Mouse (Mus musculus) liver, embryonic 15.5 days (tissue): ENCODE data around the gene Amotl1. TPM values are rescaled to one million over a fixed set of nuclear protein-coding genes. Genes with fewer than 3 reads are reported as not detected.

Experiments
- ATAC-seq: fragments of 200-750 bp; cut with Nextera tagmentation; 2 replicates; pipeline ENCODE4 v1.8.0; 2017; ENCODE audit warnings: moderate number of reproducible peaks, mild to moderate bottlenecking, moderate library complexity; ENCODE audit not compliant: insufficient read depth
- H3K27ac ChIP-seq: fragments of 300-500 bp; sonication (generic); replicated peaks from 2 replicates; pipeline ENCODE4 v1.5.1; 2015; ENCODE audit warnings: mild to moderate bottlenecking, inconsistent platforms
- H3K27me3 ChIP-seq: fragments of 300-500 bp; sonication (generic); 2 replicates; pipeline ENCODE4 v1.6.1; 2015; ENCODE audit warnings: mild to moderate bottlenecking, inconsistent platforms
- H3K36me3 ChIP-seq: fragments of 300-500 bp; sonication (generic); replicated peaks from 2 replicates; pipeline ENCODE4 v1.6.1; 2015; ENCODE audit warnings: moderate library complexity, mild to moderate bottlenecking, inconsistent platforms
- H3K4me1 ChIP-seq: fragments of 300-500 bp; sonication (generic); replicated peaks from 2 replicates; pipeline ENCODE4 v1.6.1; 2015; ENCODE audit warnings: inconsistent platforms
- H3K4me2 ChIP-seq: fragments of 300-500 bp; sonication (generic); 2 replicates; pipeline ENCODE4 v1.6.1; 2015; ENCODE audit warnings: moderate library complexity, mild to moderate bottlenecking, inconsistent platforms
- H3K4me3 ChIP-seq: fragments of 300-500 bp; sonication (generic); replicated peaks from 2 replicates; pipeline ENCODE4 v1.5.1; 2015; ENCODE audit warnings: mild to moderate bottlenecking, inconsistent platforms
- H3K9ac ChIP-seq: fragments of 300-500 bp; sonication (generic); 2 replicates; pipeline ENCODE4 v1.6.1; 2015; ENCODE audit warnings: moderate library complexity, mild to moderate bottlenecking, inconsistent platforms
- H3K9me3 ChIP-seq: fragments of 300-500 bp; sonication (generic); replicated peaks from 2 replicates; pipeline ENCODE4 v1.6.1; 2016; ENCODE audit warnings: inconsistent platforms
- WGBS: fragments of 180-500 bp; shearing (Covaris S2); methylation state at CpG from one replicate; pipeline ENCODE4 v1.1.7; 2015; ENCODE audit warnings: mixed read lengths; ENCODE audit not compliant: insufficient replicate concordance; 5-methylcytosine and 5-hydroxymethylcytosine counted together
- polyA plus RNA-seq: library from polyadenylated mRNA; unstranded; fragments of >200 nt; fragmentation: Nextera tagmentation; extraction: Ambion mirVana; gene quantifications from 2 replicates; pipeline ENCODE4 v1.2.1, GENCODE M21; 2015

Gene Amotl1
- polyA plus RNA-seq, 1 experiment from 2014 or later, result 1.8 TPM

- no peaks in the 10 kb centered on the region for H3K27me3 ChIP-seq
- H3K4me1 ChIP-seq, result no peaks in the 10 kb centered on the region
- no peaks in the 10 kb centered on the region for H3K36me3 ChIP-seq
- no peak for ATAC-seq
- no peaks in the 10 kb centered on the region for H3K9me3 ChIP-seq
- H3K27ac ChIP-seq, result no peak overlapping the region
- no peak overlapping the region for H3K4me2 ChIP-seq
- H3K4me3 ChIP-seq, result no peak overlapping the region
- H3K9ac ChIP-seq, result no peak overlapping the region
- 52% methylated on average over 4 of the region's 4 CpGs for WGBS
These were observed 41.4 kb downstream of the Amotl1 start for GRCm38 (mm10) chr9:14603475-14603874.

- Histone ChIP-seq H3K4me2 (no peak overlapping the region), H3K27me3 (no peaks in the 10 kb centered on the region), H3K27ac (no peak overlapping the region), H3K9ac (no peak overlapping the region), H3K36me3 (no peaks in the 10 kb centered on the region), H3K9me3 (no peaks in the 10 kb centered on the region), H3K4me1 (no peaks in the 10 kb centered on the region), H3K4me3 (no peak overlapping the region)
- WGBS, result 67% methylated on average over 5 of the region's 5 CpGs
- no peak for ATAC-seq
These were observed 45.1 kb downstream of the Amotl1 start for GRCm38 (mm10) chr9:14599799-14600198.

GRCm38 (mm10) chr9:14598157-14598556 is 46.7 kb downstream of the Amotl1 start:
- no peak overlapping the region for H3K9ac ChIP-seq
- no peaks in the 10 kb centered on the region for H3K36me3 ChIP-seq
- no peak overlapping the region for H3K27ac ChIP-seq
- no peaks in the 10 kb centered on the region for H3K9me3 ChIP-seq
- no peak overlapping the region for H3K4me2 ChIP-seq
- no peaks in the 10 kb centered on the region for H3K27me3 ChIP-seq
- H3K4me1 ChIP-seq, result no peaks in the 10 kb centered on the region
- no peak overlapping the region for H3K4me3 ChIP-seq
- 65% methylated on average over 2 of the region's 2 CpGs for WGBS
- no peak for ATAC-seq

- H3K4me1 ChIP-seq, result no peaks in the 10 kb centered on the region
- no peaks in the 10 kb centered on the region for H3K36me3 ChIP-seq
- ATAC-seq, result no peak
- no peak overlapping the region for H3K9ac ChIP-seq
- H3K27ac ChIP-seq, result no peak overlapping the region
- no peak overlapping the region for H3K4me3 ChIP-seq
- no peaks in the 10 kb centered on the region for H3K27me3 ChIP-seq
- no peak overlapping the region for H3K4me2 ChIP-seq
- H3K9me3 ChIP-seq, result no peaks in the 10 kb centered on the region
- 63% methylated on average over 3 of the region's 3 CpGs for WGBS
These were observed 47.4 kb downstream of the Amotl1 start for GRCm38 (mm10) chr9:14597429-14597828.

GRCm38 (mm10) chr9:14596858-14597257 is 48.0 kb downstream of the Amotl1 start:
- Histone ChIP-seq H3K4me2 (no peak overlapping the region), H3K9me3 (no peaks in the 10 kb centered on the region), H3K27ac (no peak overlapping the region), H3K36me3 (no peaks in the 10 kb centered on the region), H3K27me3 (no peaks in the 10 kb centered on the region), H3K4me1 (no peaks in the 10 kb centered on the region), H3K9ac (no peak overlapping the region), H3K4me3 (no peak overlapping the region)
- ATAC-seq, result no peak
- WGBS, result 58% methylated on average over 7 of the region's 7 CpGs

- no peak overlapping the region for H3K4me3 ChIP-seq
- ATAC-seq, result no peak
These were observed 48.4 kb downstream of the Amotl1 start for GRCm38 (mm10) chr9:14596427-14596826.

GRCm38 (mm10) chr9:14595893-14596292 is 49.0 kb downstream of the Amotl1 start:
- no peak overlapping the region for H3K27ac ChIP-seq
- no peak overlapping the region for H3K4me2 ChIP-seq
- H3K4me3 ChIP-seq, result no peak overlapping the region
- WGBS, result 60% methylated on average over 3 of the region's 3 CpGs
- no peaks in the 10 kb centered on the region for H3K9me3 ChIP-seq
- H3K27me3 ChIP-seq, result no peaks in the 10 kb centered on the region
- no peak for ATAC-seq
- H3K4me1 ChIP-seq, result no peaks in the 10 kb centered on the region
- H3K36me3 ChIP-seq, result no peaks in the 10 kb centered on the region
- no peak overlapping the region for H3K9ac ChIP-seq

More at GRCm38 (mm10) chr9:14596427-14596826, 48.4 kb downstream of the Amotl1 start:
- Histone ChIP-seq H3K4me2 (no peak overlapping the region), H3K9ac (no peak overlapping the region), H3K4me1 (no peaks in the 10 kb centered on the region), H3K36me3 (no peaks in the 10 kb centered on the region), H3K27me3 (no peaks in the 10 kb centered on the region), H3K27ac (no peak overlapping the region), H3K9me3 (no peaks in the 10 kb centered on the region)
- WGBS, result 64% methylated on average over 5 of the region's 5 CpGs

GRCm38 (mm10) chr9:14593880-14594279 is 51.0 kb downstream of the Amotl1 start:
- 74% methylated on average over 4 of the region's 4 CpGs for WGBS
- ATAC-seq, result no peak
- no peak overlapping the region for H3K4me2 ChIP-seq

GRCm38 (mm10) chr9:14590666-14591065 is 54.2 kb downstream of the Amotl1 start:
- ATAC-seq, result no peak
- WGBS, result 67% methylated on average over 7 of the region's 7 CpGs

More at GRCm38 (mm10) chr9:14593880-14594279, 51.0 kb downstream of the Amotl1 start:
- Histone ChIP-seq H3K27me3 (no peaks in the 10 kb centered on the region), H3K4me1 (no peaks in the 10 kb centered on the region), H3K4me3 (no peak overlapping the region), H3K9me3 (no peaks in the 10 kb centered on the region), H3K36me3 (no peaks in the 10 kb centered on the region), H3K27ac (no peak overlapping the region), H3K9ac (no peak overlapping the region)

GRCm38 (mm10) chr9:14588690-14589089 is 56.2 kb downstream of the Amotl1 start:
- WGBS, result 46% methylated on average over 4 of the region's 4 CpGs
- no peaks in the 10 kb centered on the region for H3K4me1 ChIP-seq
- H3K9me3 ChIP-seq, result no peaks in the 10 kb centered on the region
- H3K36me3 ChIP-seq, result no peaks in the 10 kb centered on the region
- no peak overlapping the region for H3K4me2 ChIP-seq
- H3K27me3 ChIP-seq, result no peaks in the 10 kb centered on the region
- no peak overlapping the region for H3K9ac ChIP-seq
- no peak overlapping the region for H3K4me3 ChIP-seq
- no peak for ATAC-seq
- H3K27ac ChIP-seq, result no peak overlapping the region

More at GRCm38 (mm10) chr9:14590666-14591065, 54.2 kb downstream of the Amotl1 start:
- no peak overlapping the region for H3K27ac ChIP-seq
- H3K9ac ChIP-seq, result no peak overlapping the region
- no peaks in the 10 kb centered on the region for H3K27me3 ChIP-seq
- H3K9me3 ChIP-seq, result no peaks in the 10 kb centered on the region
- H3K4me3 ChIP-seq, result no peak overlapping the region
- no peak overlapping the region for H3K4me2 ChIP-seq
- no peaks in the 10 kb centered on the region for H3K36me3 ChIP-seq
- H3K4me1 ChIP-seq, result no peaks in the 10 kb centered on the region

- Histone ChIP-seq H3K9ac (no peak overlapping the region), H3K36me3 (no peaks in the 10 kb centered on the region), H3K4me1 (no peaks in the 10 kb centered on the region), H3K4me3 (no peak overlapping the region), H3K9me3 (no peaks in the 10 kb centered on the region), H3K4me2 (no peak overlapping the region), H3K27me3 (no peaks in the 10 kb centered on the region), H3K27ac (no peak overlapping the region)
- 42% methylated on average over 1 of the region's 1 CpGs for WGBS
- ATAC-seq, result no peak
These were observed 59.2 kb downstream of the Amotl1 start for GRCm38 (mm10) chr9:14585702-14586101.

GRCm38 (mm10) chr9:14578960-14579359 is 65.9 kb downstream of the Amotl1 start:
- H3K4me3 ChIP-seq, result no peak overlapping the region
- no peaks in the 10 kb centered on the region for H3K9me3 ChIP-seq
- WGBS, result 48% methylated on average over 4 of the region's 4 CpGs
- no peaks in the 10 kb centered on the region for H3K27me3 ChIP-seq
- no peak overlapping the region for H3K4me2 ChIP-seq
- no peak overlapping the region for H3K27ac ChIP-seq
- H3K4me1 ChIP-seq, result no peaks in the 10 kb centered on the region
- H3K36me3 ChIP-seq, result no peaks in the 10 kb centered on the region
- ATAC-seq, result no peak
- H3K9ac ChIP-seq, result no peak overlapping the region
